ENCODE assay signal across 14 mouse cellular contexts in the genomic region with DNA sequence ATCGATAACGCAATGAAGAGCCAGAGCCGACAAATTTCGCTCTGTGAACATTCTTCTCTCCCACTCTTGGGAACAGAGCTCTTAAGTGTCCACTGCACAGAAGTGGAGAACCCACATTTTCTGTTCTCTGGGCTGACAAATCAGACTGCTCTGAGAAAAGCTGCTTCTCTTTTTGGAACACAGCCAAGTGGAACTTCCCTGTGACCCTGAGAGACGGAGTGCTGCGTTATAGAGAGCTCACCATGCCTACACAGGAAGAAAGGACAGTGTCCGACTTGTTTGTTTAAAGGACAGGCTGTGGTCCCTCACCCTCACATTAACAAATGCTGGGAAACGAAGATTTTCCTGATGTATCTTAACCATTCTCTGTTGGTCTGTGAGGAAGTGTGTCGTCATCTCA. TPM values are rescaled to one million over a fixed set of nuclear protein-coding genes. Genes with fewer than 3 reads are reported as not detected.
DNase-seq lines count a peak whose midpoint lies in the region; ATAC-seq and TF ChIP-seq lines count a peak whose summit lies in the region.
"Had no signal": no experiment of that assay in that cellular context is flagged by ENCODE, and none has a peak within 500 bp of the region (broad histone marks: within the 10 kb centered on the region; RNA-seq: fewer than 3 reads in every experiment).

No protein-coding gene starts in this region.

- no peak for ATAC-seq in forebrain, embryonic 14.5 days
- no peak for ATAC-seq in forebrain, embryonic 16.5 days
- peak; percentile 75; the same call in 1 of the 2 replicates for ATAC-seq in lung, embryonic 14.5 days (ENCODE audit: insufficient read depth)
- peak; percentile 36 for ATAC-seq in megakaryocyte, adult 5-6 weeks (ENCODE audit: poor library complexity, severe bottlenecking)
- ATAC-seq: midbrain, embryonic 15.5 days had no signal

- DNase-seq in forebrain, embryonic 14.5 days (ENCODE audit: low spot score): peak; percentile 27
- peak; percentile 81 for DNase-seq in lung, embryonic 14.5 days
- DNase-seq in lung, postnatal 25 days (ENCODE audit: low spot score): no peak
- DNase-seq in MEL-GATA-1-ER (ENCODE audit: extremely low read depth, low read depth): peak; percentile 39
- DNase-seq in c-Kit-positive CD71-positive TER-119-positive erythroid progenitor cells, embryonic 14.5 days (ENCODE audit: low spot score): no peak
- DNase-seq in thymus, postnatal 10 days (ENCODE audit: low spot score in 2 of 2): no peak
- DNase-seq: adrenal gland, postnatal 36 days; cerebellum, postnatal 14 days; lung, postnatal 10 days; right cerebral cortex, postnatal 25 days had no signal

- H3K4me2 ChIP-seq in forebrain, embryonic 14.5 days (ENCODE audit: low read length): no peak overlapping the region
- no peak overlapping the region for H3K4me2 ChIP-seq in forebrain, embryonic 16.5 days (ENCODE audit: low read length)
- H3K4me2 ChIP-seq in lung, embryonic 14.5 days: no peak overlapping the region
- H3K4me2 ChIP-seq: embryonic facial prominence, embryonic 12.5 days; midbrain, embryonic 15.5 days had no signal

- no peaks in the 10 kb centered on the region for H3K27me3 ChIP-seq in forebrain, embryonic 14.5 days (replicated peaks; ENCODE audit: control insufficient read depth, insufficient read depth, low read length)
- H3K27me3 ChIP-seq in forebrain, embryonic 16.5 days (replicated peaks; ENCODE audit: control insufficient read depth, insufficient read depth, low read length): no peaks in the 10 kb centered on the region
- H3K27me3 ChIP-seq in lung, embryonic 14.5 days (ENCODE audit: insufficient read depth, low read length): no peaks in the 10 kb centered on the region
- H3K27me3 ChIP-seq: embryonic facial prominence, embryonic 12.5 days; midbrain, embryonic 15.5 days had no signal

- no peak for TF ChIP-seq CTCF in lung, embryonic 14.5 days (IDR thresholded peaks at IDR 0.05; ENCODE audit: low read depth)

- no peak overlapping the region for H3K4me3 ChIP-seq in forebrain, embryonic 14.5 days (ENCODE audit: low read depth, low read length)
- H3K4me3 ChIP-seq in forebrain, embryonic 16.5 days (replicated peaks; ENCODE audit: low read length): no peak overlapping the region
- H3K4me3 ChIP-seq in lung, embryonic 14.5 days (ENCODE audit: low read depth, low read length): no peak overlapping the region
- H3K4me3 ChIP-seq: embryonic facial prominence, embryonic 12.5 days; midbrain, embryonic 15.5 days had no signal

- H3K36me3 ChIP-seq in forebrain, embryonic 14.5 days (ENCODE audit: control insufficient read depth, insufficient read depth, low read length): no peaks in the 10 kb centered on the region
- H3K36me3 ChIP-seq in forebrain, embryonic 16.5 days (ENCODE audit: control insufficient read depth, insufficient read depth): no peaks in the 10 kb centered on the region
- H3K36me3 ChIP-seq in lung, embryonic 14.5 days (ENCODE audit: insufficient read depth): no peaks in the 10 kb centered on the region
- H3K36me3 ChIP-seq: embryonic facial prominence, embryonic 12.5 days; midbrain, embryonic 15.5 days had no signal

- no peak overlapping the region for H3K27ac ChIP-seq in forebrain, embryonic 14.5 days (ENCODE audit: low read depth, low read length)
- H3K27ac ChIP-seq in forebrain, embryonic 16.5 days (ENCODE audit: low read length): no peak overlapping the region
- no peak overlapping the region for H3K27ac ChIP-seq in lung, embryonic 14.5 days (ENCODE audit: low read depth)
- H3K27ac ChIP-seq: embryonic facial prominence, embryonic 12.5 days; midbrain, embryonic 15.5 days had no signal

- 69% methylated on average over 9 of the region's 9 CpGs for WGBS in forebrain, embryonic 14.5 days
- WGBS in forebrain, embryonic 16.5 days: 59% methylated on average over 9 of the region's 9 CpGs
- WGBS in lung, embryonic 14.5 days: 30% methylated on average over 9 of the region's 9 CpGs

- no peaks in the 10 kb centered on the region for H3K9me3 ChIP-seq in forebrain, embryonic 14.5 days (replicated peaks; ENCODE audit: control insufficient read depth, low read length)
- no peaks in the 10 kb centered on the region for H3K9me3 ChIP-seq in forebrain, embryonic 16.5 days (ENCODE audit: control insufficient read depth, low read length)
- no peaks in the 10 kb centered on the region for H3K9me3 ChIP-seq in lung, embryonic 14.5 days (ENCODE audit: low read depth, low read length)
- H3K9me3 ChIP-seq: embryonic facial prominence, embryonic 12.5 days; midbrain, embryonic 15.5 days had no signal

- H3K9ac ChIP-seq in forebrain, embryonic 14.5 days (ENCODE audit: low read length): no peak overlapping the region
- no peak overlapping the region for H3K9ac ChIP-seq in forebrain, embryonic 16.5 days (replicated peaks; ENCODE audit: low read depth, low read length)
- H3K9ac ChIP-seq in lung, embryonic 14.5 days: no peak overlapping the region
- H3K9ac ChIP-seq: embryonic facial prominence, embryonic 12.5 days; midbrain, embryonic 15.5 days had no signal

- H3K4me1 ChIP-seq in forebrain, embryonic 14.5 days (ENCODE audit: control insufficient read depth, insufficient read depth, low read length): no peaks in the 10 kb centered on the region
- no peaks in the 10 kb centered on the region for H3K4me1 ChIP-seq in forebrain, embryonic 16.5 days (replicated peaks; ENCODE audit: control insufficient read depth, insufficient read depth, low read length)
- H3K4me1 ChIP-seq in lung, embryonic 14.5 days (ENCODE audit: insufficient read depth): no peaks in the 10 kb centered on the region
- H3K4me1 ChIP-seq: embryonic facial prominence, embryonic 12.5 days; midbrain, embryonic 15.5 days had no signal

RNA-seq across cellular contexts. Expression of a gene that starts 11.8 kb away (rescaled TPM):
- 13.3 and 21.0 TPM in 2 replicates for polyA plus RNA-seq in forebrain, embryonic 14.5 days (2014; fragmentation: Nextera tagmentation; extraction: Ambion mirVana)
- 19.0 and 22.6 TPM in 2 replicates for polyA plus RNA-seq in forebrain, embryonic 16.5 days (2015; fragmentation: Nextera tagmentation; extraction: Ambion mirVana)
- polyA plus RNA-seq in lung, embryonic 14.5 days (2014; fragmentation: Nextera tagmentation; extraction: Ambion mirVana): 0.51 and 0.68 TPM in 2 replicates
- not detected in 2 replicates for total RNA-seq in megakaryocyte, adult 5-6 weeks (2015)
- not detected in 2 replicates for total RNA-seq in megakaryocyte, adult 5-6 weeks (2017)

Comparison
In these comparisons a context has a peak if more than half of its experiments do, and no peak if none do; other contexts are left out.
1. DNase-seq: peak in forebrain, embryonic 14.5 days (single experiment), lung, embryonic 14.5 days (single experiment) and MEL-GATA-1-ER (single experiment); none in lung, postnatal 25 days (single experiment), c-Kit-positive CD71-positive TER-119-positive erythroid progenitor cells, embryonic 14.5 days (single experiment) and thymus, postnatal 10 days (0 of 2).
2. ATAC-seq: peak in lung, embryonic 14.5 days (single experiment) and megakaryocyte, adult 5-6 weeks (single experiment); none in forebrain, embryonic 14.5 days (single experiment) and forebrain, embryonic 16.5 days (single experiment).